Mouse (Mus musculus) lung, embryonic 14.5 days (tissue): Measurements from ENCODE around the gene B430218F22Rik. TPM values are rescaled to one million over a fixed set of nuclear protein-coding genes. Genes with fewer than 3 reads are reported as not detected.

Source experiments
- ATAC-seq: fragments of 200-750 bp; cut with Nextera tagmentation; 2 replicates; pipeline ENCODE4 v1.8.0; 2017; ENCODE audit warnings: mild to moderate bottlenecking, moderate TSS enrichment, moderate library complexity; ENCODE audit not compliant: insufficient read depth
- DNase-seq: peaks from one replicate; pipeline ENCODE4 v3.0.0-alpha.2; 2015
- H3K27ac ChIP-seq: fragments of 300-500 bp; sonication (generic); 2 replicates; pipeline ENCODE4 v1.5.1; 2014; ENCODE audit warnings: low read depth, mild to moderate bottlenecking, moderate library complexity
- H3K27me3 ChIP-seq: fragments of 300-500 bp; sonication (generic); 2 replicates; pipeline ENCODE4 v1.6.1; 2014; ENCODE audit warnings: low read length, control low read depth; ENCODE audit not compliant: insufficient read depth
- H3K36me3 ChIP-seq: fragments of 300-500 bp; sonication (generic); 2 replicates; pipeline ENCODE4 v1.6.1; 2014; ENCODE audit warnings: control low read depth; ENCODE audit not compliant: insufficient read depth
- H3K4me1 ChIP-seq: fragments of 300-500 bp; sonication (generic); 2 replicates; pipeline ENCODE4 v1.6.1; 2014; ENCODE audit warnings: antibody characterized with exemption, control low read depth; ENCODE audit not compliant: insufficient read depth
- H3K4me2 ChIP-seq: fragments of 300-500 bp; sonication (generic); 2 replicates; pipeline ENCODE4 v1.6.1; 2014; ENCODE audit warnings: mild to moderate bottlenecking
- H3K4me3 ChIP-seq: fragments of 300-500 bp; sonication (generic); 2 replicates; pipeline ENCODE4 v1.5.1; 2014; ENCODE audit warnings: low read depth, low read length
- H3K9ac ChIP-seq: fragments of 300-500 bp; sonication (generic); 2 replicates; pipeline ENCODE4 v1.6.1; 2014
- H3K9me3 ChIP-seq: fragments of 300-500 bp; sonication (generic); 2 replicates; pipeline ENCODE4 v1.6.1; 2016; ENCODE audit warnings: low read depth, low read length, control low read depth
- CTCF ChIP-seq: IDR thresholded peaks from 2 replicates; pipeline ENCODE4 v1.5.1; 2016; ENCODE audit warnings: antibody characterized with exemption, low read depth
- WGBS: fragments of 180-500 bp; shearing (Covaris S2); extraction: QIAGEN DNeasy Blood & Tissue Kit; methylation state at CpG from one replicate; pipeline ENCODE4 v1.1.7; 2014; 5-methylcytosine and 5-hydroxymethylcytosine counted together
- polyA plus RNA-seq: library from polyadenylated mRNA; unstranded; fragments of >200 nt; fragmentation: Nextera tagmentation; extraction: Ambion mirVana; gene quantifications from 2 replicates; pipeline ENCODE4 v1.2.1, GENCODE M21; 2014

Gene B430218F22Rik
- polyA plus RNA-seq, 1 experiment from 2014 or later: 0.74 TPM

GRCm38 (mm10) chr13:118420408-118420807 lies 34.0 kb downstream of the B430218F22Rik start:
- no peaks in the 10 kb centered on the region for H3K36me3 ChIP-seq
- H3K4me2 ChIP-seq: no peak overlapping the region
- 76% methylated on average over 1 of the region's 1 CpGs for WGBS
- DNase-seq (no peak), ATAC-seq (no peak)
- H3K4me3 ChIP-seq: no peak overlapping the region
- no peaks in the 10 kb centered on the region for H3K9me3 ChIP-seq
- H3K27me3 ChIP-seq: no peaks in the 10 kb centered on the region
- no peaks in the 10 kb centered on the region for H3K4me1 ChIP-seq
- no peak overlapping the region for H3K9ac ChIP-seq
- H3K27ac ChIP-seq: no peak overlapping the region
- no peak for TF ChIP-seq CTCF

DNA sequence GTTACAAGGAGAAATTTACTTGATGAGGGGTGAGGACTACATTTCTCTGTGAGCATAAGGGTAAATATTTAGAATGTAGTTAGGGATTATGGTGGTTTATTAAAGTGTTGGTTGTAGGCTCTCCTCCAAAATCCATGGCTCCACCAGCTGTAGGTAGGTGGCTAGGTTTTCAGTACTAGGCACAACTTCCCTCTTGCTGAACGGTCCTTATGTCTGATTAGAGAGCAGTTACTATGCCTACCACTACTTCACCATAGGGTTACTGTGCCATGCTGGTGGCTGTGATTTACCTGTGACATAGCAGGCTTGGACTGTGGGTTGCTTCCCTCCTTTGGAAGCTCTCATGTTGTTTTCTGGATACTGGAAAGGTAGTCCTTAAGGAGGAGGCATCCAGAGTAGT lies 34.4 kb downstream of the B430218F22Rik start:
- Histone ChIP-seq H3K4me2 (no peak overlapping the region), H3K4me1 (no peaks in the 10 kb centered on the region), H3K27ac (no peak overlapping the region), H3K27me3 (no peaks in the 10 kb centered on the region), H3K9ac (no peak overlapping the region), H3K4me3 (no peak overlapping the region), H3K36me3 (no peaks in the 10 kb centered on the region), H3K9me3 (no peaks in the 10 kb centered on the region)
- ATAC-seq (no peak), DNase-seq (no peak)
- WGBS: 71% methylated on average over 1 of the region's 1 CpGs
- no peak for TF ChIP-seq CTCF

Other genes starting within 250 kb of the B430218F22Rik start
- gene Mrps30, start 622 bp downstream of the B430218F22Rik start, polyA plus RNA-seq: 36.9 and 39.3 TPM in 2 replicates